Mouse (Mus musculus): ENCODE results near the gene Sec23ip. TPM values are rescaled to one million over a fixed set of nuclear protein-coding genes. Genes with fewer than 3 reads are reported as not detected.

The Sec23ip gene
- total RNA-seq, 2 experiments from 2014 or later: 44.6 to 46.1 TPM

- Histone ChIP-seq H3K4me3 (no peak overlapping the region), H3K27ac (no peak overlapping the region)
- no peak for DNase-seq (ENCODE audit: extremely low spot score in 1 of 2, low spot score in 2 of 2)
- TF ChIP-seq CTCF (IDR thresholded peaks at IDR 0.05): no peak
- intact Hi-C loops (cut with DNase I): no loop called here
Measured at GRCm38 (mm10) chr7:128790045-128790444, 45.3 kb downstream of the Sec23ip start.

GRCm38 (mm10) chr7:128793464-128793863 lies 48.7 kb downstream of the Sec23ip start:
- DNase-seq (ENCODE audit: extremely low spot score in 1 of 2, low spot score in 2 of 2): no peak
- H3K27ac ChIP-seq: no peak overlapping the region
- intact Hi-C loops (cut with DNase I): no loop called here
- no peak overlapping the region for H3K4me3 ChIP-seq
- TF ChIP-seq CTCF (IDR thresholded peaks at IDR 0.05): no peak

GRCm38 (mm10) chr7:128824986-128825563 lies 80.3 kb downstream of the Sec23ip start:
- no peak for TF ChIP-seq CTCF (IDR thresholded peaks at IDR 0.05)
- no peak overlapping the region for H3K27ac ChIP-seq
- no peak for DNase-seq (ENCODE audit: extremely low spot score in 1 of 2, low spot score in 2 of 2)
- H3K4me3 ChIP-seq: no peak overlapping the region
- intact Hi-C loops (cut with DNase I): no loop called here

- DNase-seq (ENCODE audit: extremely low spot score in 1 of 2, low spot score in 2 of 2): no peak
- intact Hi-C loops (cut with DNase I): no loop called here
- Histone ChIP-seq H3K4me3 (no peak overlapping the region), H3K27ac (no peak overlapping the region)
- TF ChIP-seq CTCF (IDR thresholded peaks at IDR 0.05): no peak
Measured at GRCm38 (mm10) chr7:128832455-128833081, 87.8 kb downstream of the Sec23ip start.

GRCm38 (mm10) chr7:128833196-128833595 lies 88.5 kb downstream of the Sec23ip start:
- Histone ChIP-seq H3K27ac (no peak overlapping the region), H3K4me3 (no peak overlapping the region)
- TF ChIP-seq CTCF (IDR thresholded peaks at IDR 0.05): no peak; the same call in none of the 2 replicates
- intact Hi-C loops (cut with DNase I): no loop called here
- no peak for DNase-seq (ENCODE audit: extremely low spot score in 1 of 2, low spot score in 2 of 2)

Small RNA genes lying within 50 kb of the gene (microRNA-seq; reads per million reads assigned to microRNA genes)
- gene Gm25778: 0 reads per million in 2 experiments

Other genes starting within 250 kb of the Sec23ip start
- 1 to 10 TPM; 7.8 to 8.0 TPM for gene Bag3, start 221.3 kb upstream of the Sec23ip start, total RNA-seq (2021)
- gene Inpp5f, start 133.6 kb upstream of the Sec23ip start, total RNA-seq (2021): 10 to 100 TPM; 89.8 to 98.9 TPM
- 10 to 100 TPM; 24.3 to 25.2 TPM for gene Mcmbp, start 4.4 kb upstream of the Sec23ip start, total RNA-seq (2021)

Measured in left cerebral cortex, adult 2 months (tissue).